Mouse (Mus musculus) liver, embryonic 16.5 days (tissue): ENCODE data around the gene Hlcs. TPM values are rescaled to one million over a fixed set of nuclear protein-coding genes. Genes with fewer than 3 reads are reported as not detected.

Experiments used
- ATAC-seq: fragments of 200-750 bp; cut with Nextera tagmentation; 2 replicates; pipeline ENCODE4 v1.8.0; 2017; ENCODE audit warnings: low read depth, mild to moderate bottlenecking, moderate number of reproducible peaks, moderate library complexity
- H3K27ac ChIP-seq: fragments of 300-500 bp; sonication (generic); 2 replicates; pipeline ENCODE4 v1.5.1; 2014; ENCODE audit warnings: mild to moderate bottlenecking, low read length
- H3K27me3 ChIP-seq: fragments of 300-500 bp; sonication (generic); 2 replicates; pipeline ENCODE4 v1.6.1; 2014; ENCODE audit warnings: low read depth, low read length, mixed read lengths; ENCODE audit not compliant: control insufficient read depth, insufficient read depth
- H3K36me3 ChIP-seq: fragments of 300-500 bp; sonication (generic); 2 replicates; pipeline ENCODE4 v1.6.1; 2014; ENCODE audit warnings: mild to moderate bottlenecking; ENCODE audit not compliant: control insufficient read depth, insufficient read depth
- H3K4me1 ChIP-seq: fragments of 300-500 bp; sonication (generic); 2 replicates; pipeline ENCODE4 v1.6.1; 2014; ENCODE audit warnings: low read depth, low read length, mixed read lengths; ENCODE audit not compliant: control insufficient read depth
- H3K4me2 ChIP-seq: fragments of 300-500 bp; sonication (generic); 2 replicates; pipeline ENCODE4 v1.6.1; 2014; ENCODE audit warnings: low read depth, low read length, mixed read lengths
- H3K4me3 ChIP-seq: fragments of 300-500 bp; sonication (generic); 2 replicates; pipeline ENCODE4 v1.5.1; 2014; ENCODE audit warnings: low read depth, mild to moderate bottlenecking, low read length
- H3K9ac ChIP-seq: fragments of 300-500 bp; sonication (generic); 2 replicates; pipeline ENCODE4 v1.6.1; 2014; ENCODE audit warnings: low read depth, low read length
- H3K9me3 ChIP-seq: fragments of 300-500 bp; sonication (generic); replicated peaks from 2 replicates; pipeline ENCODE4 v1.6.1; 2016; ENCODE audit warnings: low read length; ENCODE audit not compliant: control insufficient read depth
- WGBS: fragments of 180-500 bp; shearing (Covaris S2); extraction: QIAGEN DNeasy Blood & Tissue Kit; methylation state at CpG from one replicate; pipeline ENCODE4 v1.1.7; 2014; ENCODE audit not compliant: insufficient replicate concordance; 5-methylcytosine and 5-hydroxymethylcytosine counted together
- polyA plus RNA-seq: library from polyadenylated mRNA; unstranded; fragments of >200 nt; fragmentation: Nextera tagmentation; extraction: Ambion mirVana; gene quantifications from 2 replicates; pipeline ENCODE4 v1.2.1, GENCODE M21; 2015

The Hlcs gene
- polyA plus RNA-seq, 1 experiment from 2014 or later: 2.2 TPM

DNA sequence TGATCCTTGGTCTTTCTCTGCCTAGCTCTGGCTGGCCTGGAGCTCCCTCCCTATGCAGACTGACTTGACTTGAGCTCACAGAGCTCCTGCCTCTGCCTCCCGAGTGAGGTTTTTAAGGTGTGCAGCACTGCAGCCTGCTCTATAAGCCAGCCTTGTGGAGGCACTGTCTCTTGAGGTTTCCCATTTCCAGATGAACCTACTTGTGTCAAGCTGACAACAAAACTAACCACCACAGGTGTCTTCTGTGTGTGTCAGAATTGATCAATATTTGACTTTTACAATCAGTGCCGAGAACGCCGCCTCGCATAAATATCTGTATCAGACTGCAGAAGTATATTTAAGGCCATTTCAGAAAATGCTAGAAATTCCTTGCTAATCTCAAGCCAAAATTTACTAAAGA lies 1.3 kb upstream of the Hlcs start:
- Histone ChIP-seq H3K36me3 (no peaks in the 10 kb centered on the region), H3K4me3 (no peak overlapping the region), H3K9ac (no peak overlapping the region), H3K27me3 (no peaks in the 10 kb centered on the region), H3K9me3 (no peaks in the 10 kb centered on the region), H3K27ac (no peak overlapping the region), H3K4me2 (no peak overlapping the region), H3K4me1 (peaks cover 8% of the 10 kb centered on the region)
- 89% methylated on average over 5 of the region's 5 CpGs for WGBS
- no peak for ATAC-seq

DNA sequence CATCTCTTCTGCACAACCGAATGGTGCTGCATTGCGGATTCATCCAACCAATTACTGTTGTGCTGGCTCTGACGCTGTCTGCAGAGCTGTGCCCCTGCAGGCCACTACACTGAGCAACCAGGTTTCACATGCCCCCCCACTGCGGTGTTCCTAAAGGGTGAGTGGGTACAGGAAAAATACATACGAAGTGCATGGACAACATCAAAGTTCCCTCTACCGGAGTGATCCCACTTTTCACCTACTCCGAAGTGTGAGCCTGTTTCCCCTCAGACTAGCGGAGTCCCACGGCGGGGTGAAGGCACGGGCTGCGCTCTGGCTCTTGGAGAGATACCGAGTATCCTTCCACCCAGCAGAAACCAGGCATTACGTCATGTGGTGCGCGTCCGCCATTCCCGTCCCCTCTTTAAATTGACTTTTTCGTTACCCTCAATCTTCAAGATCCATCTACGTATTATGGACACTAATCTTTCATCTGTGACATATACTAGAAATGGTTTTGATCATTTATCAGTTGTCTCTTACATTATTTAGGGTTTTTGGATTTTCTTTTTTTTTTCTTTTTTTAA lies 625 bp downstream of the Hlcs start:
- H3K4me2 ChIP-seq: peak overlapping the region; percentile 95
- H3K27me3 ChIP-seq: no peaks in the 10 kb centered on the region
- H3K36me3 ChIP-seq: no peaks in the 10 kb centered on the region
- WGBS: under 1% methylated on average over 20 of the region's 20 CpGs
- ATAC-seq: peak; percentile 68
- H3K4me1 ChIP-seq: peaks cover 8% of the 10 kb centered on the region
- H3K4me3 ChIP-seq: peak overlapping the region; percentile 86
- H3K27ac ChIP-seq: peak overlapping the region; percentile 93
- H3K9ac ChIP-seq: peak overlapping the region; percentile 93
- H3K9me3 ChIP-seq: no peaks in the 10 kb centered on the region

DNA sequence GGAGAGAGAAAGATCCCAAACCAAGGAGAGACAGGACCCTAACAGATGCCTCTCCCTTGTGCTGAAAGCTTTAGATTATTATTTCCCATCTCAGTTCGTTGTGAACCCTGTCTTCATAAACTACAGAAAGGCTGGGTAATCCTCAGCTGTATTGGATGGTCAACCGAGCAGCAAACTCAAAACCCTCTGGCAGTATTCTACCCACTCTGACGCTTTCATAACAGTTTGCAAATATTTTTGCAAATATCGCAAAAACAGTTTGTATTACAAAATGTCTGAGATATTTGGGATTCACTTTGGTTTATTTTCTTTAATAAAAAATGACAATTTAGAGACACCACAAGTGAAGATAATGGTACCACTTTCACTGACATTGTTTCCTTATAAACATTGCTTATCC lies 1.4 kb downstream of the Hlcs start:
- no peak for ATAC-seq
- Histone ChIP-seq H3K4me2 (peak overlapping the region; percentile 95; the same call in 1 of the 2 replicates), H3K9ac (no peak overlapping the region), H3K27ac (no peak overlapping the region), H3K4me1 (peaks cover 8% of the 10 kb centered on the region), H3K36me3 (no peaks in the 10 kb centered on the region), H3K9me3 (no peaks in the 10 kb centered on the region), H3K4me3 (no peak overlapping the region), H3K27me3 (no peaks in the 10 kb centered on the region)
- 73% methylated on average over 4 of the region's 4 CpGs for WGBS

DNA sequence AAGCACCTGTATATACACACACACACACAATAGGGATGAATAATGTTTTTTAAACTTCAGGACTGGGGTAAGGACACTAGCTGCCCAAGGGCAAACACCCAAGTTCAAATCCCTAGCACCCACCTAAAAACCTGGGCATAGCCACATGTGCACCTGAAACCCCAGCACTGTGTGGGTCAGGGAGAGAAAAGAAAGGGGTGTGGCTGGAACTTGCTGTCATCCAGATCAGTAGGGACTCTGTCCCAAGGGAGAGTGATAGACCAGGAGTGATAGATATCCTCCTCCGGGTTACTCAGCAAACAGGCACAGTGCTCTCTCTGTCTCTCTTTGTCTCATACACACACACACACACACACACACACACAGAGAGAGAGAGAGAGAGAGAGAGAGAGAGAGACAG lies 2.0 kb downstream of the Hlcs start:
- no peak overlapping the region for H3K4me2 ChIP-seq
- H3K4me3 ChIP-seq: no peak overlapping the region
- no peak overlapping the region for H3K9ac ChIP-seq
- no peak overlapping the region for H3K27ac ChIP-seq
- no peaks in the 10 kb centered on the region for H3K27me3 ChIP-seq
- H3K36me3 ChIP-seq: no peaks in the 10 kb centered on the region
- peaks cover 8% of the 10 kb centered on the region for H3K4me1 ChIP-seq
- H3K9me3 ChIP-seq: no peaks in the 10 kb centered on the region
- WGBS: 50% methylated on average over 1 of the region's 1 CpGs
- no peak for ATAC-seq

DNA sequence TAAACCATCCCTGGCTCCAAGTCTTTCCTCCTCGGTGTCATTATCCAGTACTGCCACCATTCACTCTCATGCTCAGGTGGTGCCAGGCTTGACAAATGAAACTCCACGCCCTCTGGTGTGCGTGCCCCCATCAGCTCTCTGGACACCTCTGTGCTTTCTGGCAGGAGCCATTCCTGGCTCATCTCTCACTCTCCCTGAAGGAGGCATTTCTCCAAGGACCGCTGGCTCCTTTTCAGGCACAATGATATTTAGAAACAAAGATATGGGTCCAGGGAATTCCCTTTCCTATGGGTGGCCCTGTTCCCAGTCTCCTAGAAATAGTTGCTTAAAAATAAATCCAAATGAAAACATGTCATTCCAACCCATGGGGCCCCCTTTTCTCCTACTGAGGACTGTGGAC lies 4.3 kb downstream of the Hlcs start:
- Histone ChIP-seq H3K27ac (no peak overlapping the region), H3K4me3 (no peak overlapping the region), H3K4me2 (no peak overlapping the region), H3K4me1 (peaks cover 8% of the 10 kb centered on the region), H3K9me3 (no peaks in the 10 kb centered on the region), H3K27me3 (no peaks in the 10 kb centered on the region), H3K36me3 (no peaks in the 10 kb centered on the region), H3K9ac (no peak overlapping the region)
- 73% methylated on average over 4 of the region's 4 CpGs for WGBS
- no peak for ATAC-seq

DNA sequence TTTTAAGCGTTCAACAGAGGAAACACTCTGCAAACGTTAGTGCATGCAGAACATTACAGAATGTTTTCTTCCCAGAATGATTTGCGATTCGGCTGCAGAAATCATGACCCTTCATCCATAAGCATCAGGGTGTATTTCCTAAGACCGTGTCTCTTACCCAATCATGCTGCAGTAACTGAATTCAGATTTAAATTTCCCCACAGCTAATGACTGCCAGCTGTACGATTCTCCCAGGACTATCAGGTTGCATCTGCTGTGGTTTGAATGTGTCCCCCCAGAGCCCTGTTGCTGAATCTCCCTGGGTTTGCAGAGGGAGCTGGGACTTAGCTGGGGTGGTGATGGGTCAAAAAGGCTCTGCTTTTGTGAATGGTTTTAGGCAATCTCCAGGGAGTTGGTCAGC lies 5.4 kb downstream of the Hlcs start:
- Histone ChIP-seq H3K27ac (no peak overlapping the region), H3K4me2 (no peak overlapping the region), H3K4me3 (no peak overlapping the region), H3K27me3 (peaks cover 5% of the 10 kb centered on the region), H3K9ac (no peak overlapping the region), H3K36me3 (no peaks in the 10 kb centered on the region), H3K4me1 (peaks cover 2% of the 10 kb centered on the region), H3K9me3 (no peaks in the 10 kb centered on the region)
- 46% methylated on average over 6 of the region's 6 CpGs for WGBS
- no peak for ATAC-seq

DNA sequence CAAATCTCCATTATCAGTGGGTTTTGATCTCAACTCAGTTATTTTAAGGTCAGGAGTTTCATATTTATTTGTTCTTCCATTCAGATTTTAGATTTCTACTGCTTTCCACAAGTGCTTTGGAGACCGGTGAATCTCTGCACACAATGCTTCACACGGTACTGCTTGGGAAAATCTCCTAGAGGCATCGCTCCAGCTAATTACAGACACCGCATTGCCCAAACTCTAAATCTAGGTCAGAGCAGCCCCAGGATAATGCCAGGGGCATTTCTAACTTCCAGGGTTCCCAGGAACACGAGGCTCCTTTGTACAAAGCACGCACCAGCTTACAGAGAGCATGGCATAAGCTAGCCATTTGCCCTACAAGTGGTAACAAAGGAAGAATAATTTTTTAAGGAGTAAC lies 5.8 kb downstream of the Hlcs start:
- ATAC-seq: no peak
- no peaks in the 10 kb centered on the region for H3K9me3 ChIP-seq
- 67% methylated on average over 6 of the region's 6 CpGs for WGBS

DNA sequence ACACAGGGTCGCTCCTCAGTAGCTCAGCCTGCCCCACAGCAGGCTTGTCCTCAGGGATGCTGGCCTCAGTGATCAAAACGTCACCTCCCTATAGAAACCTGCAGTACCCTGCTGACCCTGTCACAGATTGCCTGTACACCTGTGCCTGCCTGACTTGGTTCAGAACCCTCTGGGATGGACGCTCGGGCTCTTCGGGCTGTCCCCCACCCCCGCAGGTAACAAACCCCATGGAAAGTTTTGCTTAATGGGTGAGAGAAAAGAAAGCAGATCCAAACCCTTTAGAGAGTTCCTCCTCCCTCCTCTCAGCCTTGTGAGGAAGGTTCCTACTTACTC lies 10.2 kb downstream of the Hlcs start:
- no peaks in the 10 kb centered on the region for H3K9me3 ChIP-seq
- H3K4me2 ChIP-seq: peak overlapping the region; percentile 42
- H3K4me1 ChIP-seq: no peaks in the 10 kb centered on the region; the same call in 1 of the 2 replicates
- no peak for ATAC-seq
- peaks cover 16% of the 10 kb centered on the region for H3K27me3 ChIP-seq
- H3K4me3 ChIP-seq: no peak overlapping the region
- WGBS: 29% methylated on average over 6 of the region's 6 CpGs
- H3K9ac ChIP-seq: no peak overlapping the region; the same call in 1 of the 2 replicates
- no peaks in the 10 kb centered on the region for H3K36me3 ChIP-seq
- no peak overlapping the region for H3K27ac ChIP-seq

More for the DNA sequence above, 5.8 kb downstream of the Hlcs start:
- no peaks in the 10 kb centered on the region for H3K36me3 ChIP-seq
- H3K27ac ChIP-seq: no peak overlapping the region
- H3K4me2 ChIP-seq: no peak overlapping the region
- no peak overlapping the region for H3K4me3 ChIP-seq
- peaks cover 9% of the 10 kb centered on the region for H3K27me3 ChIP-seq
- H3K4me1 ChIP-seq: peaks cover 2% of the 10 kb centered on the region
- H3K9ac ChIP-seq: no peak overlapping the region

DNA sequence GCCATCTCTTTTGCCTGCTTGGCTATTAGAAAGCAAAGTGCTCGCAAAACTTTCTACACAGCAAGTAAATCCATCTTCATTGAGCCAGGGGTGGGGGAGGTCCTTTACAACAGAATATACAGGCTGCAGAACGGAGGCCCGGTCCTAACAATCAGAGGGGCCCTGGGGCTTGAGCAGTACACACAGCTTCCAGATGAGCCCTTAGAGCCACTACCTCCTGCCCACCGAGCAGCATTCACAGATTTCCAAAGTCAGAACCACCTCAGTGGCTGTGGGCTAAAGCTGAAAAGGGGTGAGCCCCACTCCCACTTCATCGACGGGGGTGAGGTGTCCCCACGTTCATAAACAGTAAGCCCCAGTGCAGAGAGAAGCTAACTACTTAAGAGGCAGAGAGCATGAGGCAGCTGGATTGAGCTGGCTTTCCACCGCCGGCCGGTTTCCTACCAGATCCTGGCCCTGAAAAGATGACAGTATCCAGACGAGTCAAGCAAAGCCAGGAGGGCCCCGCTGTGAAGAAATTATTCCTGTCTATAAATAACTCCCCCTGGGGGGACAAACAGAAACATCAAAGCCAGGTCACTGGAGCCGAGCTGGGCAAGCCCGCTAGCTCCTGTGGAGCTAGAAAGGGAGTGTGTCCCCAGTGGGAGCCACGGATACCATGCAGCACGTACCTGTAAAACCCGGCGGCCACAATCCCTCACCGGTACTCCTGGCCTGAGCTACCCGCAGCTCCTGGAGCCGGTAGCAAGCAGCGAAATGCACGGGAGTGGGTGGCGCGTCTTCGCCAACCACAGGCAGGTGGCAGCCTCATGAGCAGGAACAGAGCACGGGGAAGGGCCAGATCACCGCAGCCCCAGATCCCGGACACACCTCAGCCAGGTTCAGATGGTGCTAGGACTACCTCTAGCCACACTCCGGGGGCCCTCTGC lies 10.8 kb downstream of the Hlcs start:
- Histone ChIP-seq H3K4me2 (peak overlapping the region; percentile 42), H3K27ac (no peak overlapping the region), H3K36me3 (no peaks in the 10 kb centered on the region), H3K4me1 (no peaks in the 10 kb centered on the region; the same call in 1 of the 2 replicates), H3K27me3 (peaks cover 16% of the 10 kb centered on the region), H3K9ac (no peak overlapping the region; the same call in 1 of the 2 replicates), H3K4me3 (peak overlapping the region; percentile 29; the same call in 1 of the 2 replicates), H3K9me3 (no peaks in the 10 kb centered on the region)
- ATAC-seq: peak; percentile 51; the same call in 1 of the 2 replicates
- WGBS: 12% methylated on average over 30 of the region's 30 CpGs
